Mouse (Mus musculus) hindbrain, embryonic 12.5 days (tissue): ENCODE data around the gene Gzma. TPM values are rescaled to one million over a fixed set of nuclear protein-coding genes. Genes with fewer than 3 reads are reported as not detected.

Experiments used
- ATAC-seq: fragments of 200-750 bp; cut with Nextera tagmentation; 2 replicates; pipeline ENCODE4 v1.8.0; 2017; ENCODE audit warnings: moderate TSS enrichment; ENCODE audit not compliant: low FRiP score
- H3K27ac ChIP-seq: fragments of 300-500 bp; sonication (generic); 2 replicates; pipeline ENCODE4 v1.5.1; 2016; ENCODE audit warnings: mild to moderate bottlenecking
- H3K27me3 ChIP-seq: fragments of 300-500 bp; sonication (generic); 2 replicates; pipeline ENCODE4 v1.6.1; 2016; ENCODE audit warnings: mild to moderate bottlenecking
- H3K36me3 ChIP-seq: fragments of 300-500 bp; sonication (generic); 2 replicates; pipeline ENCODE4 v1.6.1; 2016; ENCODE audit warnings: mild to moderate bottlenecking
- H3K4me1 ChIP-seq: fragments of 300-500 bp; sonication (generic); 2 replicates; pipeline ENCODE4 v1.6.1; 2016
- H3K4me2 ChIP-seq: fragments of 300-500 bp; sonication (generic); replicated peaks from 2 replicates; pipeline ENCODE4 v1.6.1; 2016; ENCODE audit warnings: mild to moderate bottlenecking
- H3K4me3 ChIP-seq: fragments of 300-500 bp; sonication (generic); 2 replicates; pipeline ENCODE4 v1.5.1; 2016; ENCODE audit warnings: mild to moderate bottlenecking
- H3K9ac ChIP-seq: fragments of 300-500 bp; sonication (generic); 2 replicates; pipeline ENCODE4 v1.6.1; 2016; ENCODE audit warnings: mild to moderate bottlenecking, moderate library complexity
- H3K9me3 ChIP-seq: fragments of 300-500 bp; sonication (generic); replicated peaks from 2 replicates; pipeline ENCODE4 v1.6.1; 2016; ENCODE audit warnings: mild to moderate bottlenecking
- WGBS: fragments of 180-500 bp; shearing (Covaris S2); methylation state at CpG from one replicate; pipeline ENCODE4 v1.1.7; 2016; 5-methylcytosine and 5-hydroxymethylcytosine counted together
- polyA plus RNA-seq: library from polyadenylated mRNA; unstranded; fragments of >200 nt; fragmentation: Nextera tagmentation; extraction: Ambion mirVana; gene quantifications from 2 replicates; pipeline ENCODE4 v1.2.1, GENCODE M21; 2016

Gene Gzma
- polyA plus RNA-seq, 1 experiment from 2014 or later = not detected

- Histone ChIP-seq H3K27me3 (no peaks in the 10 kb centered on the region), H3K4me3 (peak overlapping the region; percentile 47), H3K4me2 (peak overlapping the region; percentile 54), H3K4me1 (peaks cover 4% of the 10 kb centered on the region), H3K9ac (no peak overlapping the region), H3K27ac (no peak overlapping the region), H3K36me3 (no peaks in the 10 kb centered on the region), H3K9me3 (no peaks in the 10 kb centered on the region)
- WGBS = 81% methylated on average over 3 of the region's 3 CpGs
- no peak for ATAC-seq
These were observed 55.9 kb downstream of the Gzma start for GRCm38 (mm10) chr13:113044876-113045275.

Other genes starting within 250 kb of the Gzma start
- gene Mtrex, start 173.6 kb downstream of the Gzma start, polyA plus RNA-seq = 83.4 and 90.4 TPM in 2 replicates
- gene Dhx29, start 173.5 kb downstream of the Gzma start, polyA plus RNA-seq = 37.1 and 38.1 TPM in 2 replicates
- 2.8 and 3.7 TPM in 2 replicates for gene Ccno, start 113.2 kb downstream of the Gzma start, polyA plus RNA-seq
- 1.6 and 1.7 TPM in 2 replicates for gene Mcidas, start 107.1 kb downstream of the Gzma start, polyA plus RNA-seq
- gene Cdc20b, start 65.9 kb downstream of the Gzma start, polyA plus RNA-seq = 0.68 and 2.1 TPM in 2 replicates
- 110 and 116 TPM in 2 replicates for gene Gpx8, start 54.6 kb downstream of the Gzma start, polyA plus RNA-seq
- gene Esm1, start 108.7 kb upstream of the Gzma start, polyA plus RNA-seq = 1.5 and 1.8 TPM in 2 replicates
- gene Gzmk, start 124.9 kb upstream of the Gzma start, polyA plus RNA-seq = not detected in 2 replicates
- 3.5 and 4.5 TPM in 2 replicates for gene BC067074, start 192.2 kb upstream of the Gzma start, polyA plus RNA-seq